Mouse (Mus musculus): ENCODE measurements around the gene Stpg3. TPM values are rescaled to one million over a fixed set of nuclear protein-coding genes. Genes with fewer than 3 reads are reported as not detected.

Stpg3 gene
- polyA plus RNA-seq, 1 experiment from 2014 or later: not detected

- 85% methylated on average over 2 of the region's 2 CpGs for WGBS
- Histone ChIP-seq H3K36me3 (peaks cover 75% of the 10 kb centered on the region), H3K4me2 (no peak overlapping the region), H3K4me3 (no peak overlapping the region), H3K27ac (no peak overlapping the region), H3K4me1 (peaks cover 14% of the 10 kb centered on the region; the same call in 1 of the 2 replicates), H3K27me3 (peaks cover 12% of the 10 kb centered on the region), H3K9ac (no peak overlapping the region), H3K9me3 (no peaks in the 10 kb centered on the region)
- no peak for ATAC-seq (ENCODE audit: insufficient number of reproducible peaks, low FRiP score, low TSS enrichment, low read depth)
These were observed 13.8 kb downstream of the Stpg3 start for GRCm38 (mm10) chr2:25200631-25201030.

GRCm38 (mm10) chr2:25197946-25198345 is 16.5 kb downstream of the Stpg3 start:
- H3K27me3 ChIP-seq: peaks cover 29% of the 10 kb centered on the region
- H3K4me2 ChIP-seq: no peak overlapping the region
- peaks cover 35% of the 10 kb centered on the region for H3K4me1 ChIP-seq
- peaks cover 48% of the 10 kb centered on the region for H3K36me3 ChIP-seq
- no peaks in the 10 kb centered on the region for H3K9me3 ChIP-seq
- H3K27ac ChIP-seq: no peak overlapping the region; the same call in 1 of the 2 replicates
- no peak for ATAC-seq (ENCODE audit: insufficient number of reproducible peaks, low FRiP score, low TSS enrichment, low read depth)
- no peak overlapping the region for H3K9ac ChIP-seq
- H3K4me3 ChIP-seq: no peak overlapping the region

GRCm38 (mm10) chr2:25197191-25197590 is 17.2 kb downstream of the Stpg3 start:
- Histone ChIP-seq H3K9ac (no peak overlapping the region), H3K4me3 (no peak overlapping the region; the same call in 1 of the 2 replicates), H3K4me1 (peaks cover 35% of the 10 kb centered on the region), H3K27me3 (peaks cover 29% of the 10 kb centered on the region), H3K36me3 (peaks cover 40% of the 10 kb centered on the region), H3K9me3 (no peaks in the 10 kb centered on the region), H3K4me2 (peak overlapping the region; percentile 41; the same call in 1 of the 2 replicates), H3K27ac (peak overlapping the region; percentile 71; the same call in 1 of the 2 replicates)
- no peak for ATAC-seq (ENCODE audit: insufficient number of reproducible peaks, low FRiP score, low TSS enrichment, low read depth)
- WGBS: 36% methylated on average over 2 of the region's 2 CpGs

GRCm38 (mm10) chr2:25196172-25196954 is 18.1 kb downstream of the Stpg3 start, which contains the start of gene Tor4a:
Tor4a (minus strand) TSS chr2:25196886.
- no peak for ATAC-seq (ENCODE audit: insufficient number of reproducible peaks, low FRiP score, low TSS enrichment, low read depth)
- peak within 1 kb of the TSS; percentile 71 for H3K27ac ChIP-seq
- peaks cover 35% of the 10 kb centered on the region for H3K4me1 ChIP-seq
- 0 out of 2 replicates have a peak within 1 kb of the TSS, but pooled peaks have one; percentile 14 for H3K9ac ChIP-seq
- no peaks in the 10 kb centered on the region for H3K9me3 ChIP-seq
- peaks cover 29% of the 10 kb centered on the region for H3K27me3 ChIP-seq
- H3K4me3 ChIP-seq: peak within 1 kb of the TSS; percentile 32
- peaks cover 32% of the 10 kb centered on the region for H3K36me3 ChIP-seq
- WGBS: 5% methylated on average over 8 of the region's 8 CpGs
- H3K4me2 ChIP-seq: peak within 1 kb of the TSS; percentile 41

- peaks cover 23% of the 10 kb centered on the region for H3K36me3 ChIP-seq
- no peak overlapping the region for H3K9ac ChIP-seq
- WGBS: 22% methylated on average over 55 of the region's 55 CpGs
- H3K4me1 ChIP-seq: peaks cover 35% of the 10 kb centered on the region
- H3K4me3 ChIP-seq: peak overlapping the region; percentile 32
- H3K4me2 ChIP-seq: peak overlapping the region; percentile 41
- H3K27me3 ChIP-seq: peaks cover 29% of the 10 kb centered on the region
- no peaks in the 10 kb centered on the region for H3K9me3 ChIP-seq
- peak overlapping the region; percentile 71; the same call in 1 of the 2 replicates for H3K27ac ChIP-seq
- no peak for ATAC-seq (ENCODE audit: insufficient number of reproducible peaks, low FRiP score, low TSS enrichment, low read depth)
These were observed 19.0 kb downstream of the Stpg3 start for GRCm38 (mm10) chr2:25195211-25196156.

GRCm38 (mm10) chr2:25194486-25195171 is 19.8 kb downstream of the Stpg3 start:
- WGBS: 82% methylated on average over 17 of the region's 17 CpGs
- peaks cover 29% of the 10 kb centered on the region for H3K27me3 ChIP-seq
- H3K4me3 ChIP-seq: peak overlapping the region; percentile 32
- no peak for ATAC-seq (ENCODE audit: insufficient number of reproducible peaks, low FRiP score, low TSS enrichment, low read depth)
- H3K4me2 ChIP-seq: peak overlapping the region; percentile 41; the same call in 1 of the 2 replicates
- peaks cover 35% of the 10 kb centered on the region for H3K4me1 ChIP-seq
- peaks cover 15% of the 10 kb centered on the region for H3K36me3 ChIP-seq
- no peak overlapping the region for H3K9ac ChIP-seq
- H3K9me3 ChIP-seq: no peaks in the 10 kb centered on the region
- H3K27ac ChIP-seq: no peak overlapping the region

- Histone ChIP-seq H3K4me1 (peaks cover 35% of the 10 kb centered on the region), H3K9ac (no peak overlapping the region), H3K27ac (peak overlapping the region; percentile 47; the same call in 1 of the 2 replicates), H3K36me3 (peaks cover 10% of the 10 kb centered on the region; the same call in 1 of the 2 replicates), H3K27me3 (peaks cover 29% of the 10 kb centered on the region), H3K9me3 (no peaks in the 10 kb centered on the region), H3K4me2 (0 out of 2 replicates have a peak overlapping the region, but pooled peaks have one; percentile 15), H3K4me3 (no peak overlapping the region)
- no peak for ATAC-seq (ENCODE audit: insufficient number of reproducible peaks, low FRiP score, low TSS enrichment, low read depth)
- WGBS: 66% methylated on average over 5 of the region's 5 CpGs
These were observed 20.4 kb downstream of the Stpg3 start for GRCm38 (mm10) chr2:25194006-25194405.

- Histone ChIP-seq H3K4me2 (peak overlapping the region; percentile 29; the same call in 1 of the 2 replicates), H3K27ac (peak overlapping the region; percentile 47; the same call in 1 of the 2 replicates), H3K27me3 (peaks cover 29% of the 10 kb centered on the region), H3K4me3 (no peak overlapping the region), H3K36me3 (peaks cover 3% of the 10 kb centered on the region; the same call in 1 of the 2 replicates), H3K9me3 (no peaks in the 10 kb centered on the region), H3K9ac (no peak overlapping the region; the same call in 1 of the 2 replicates), H3K4me1 (peaks cover 35% of the 10 kb centered on the region)
- ATAC-seq (ENCODE audit: insufficient number of reproducible peaks, low FRiP score, low TSS enrichment, low read depth): peak; percentile 49; the same call in 1 of the 2 replicates
- under 1% methylated on average over 6 of the region's 6 CpGs for WGBS
These were observed 21.1 kb downstream of the Stpg3 start for GRCm38 (mm10) chr2:25193330-25193770.

GRCm38 (mm10) chr2:25187841-25188240 is 26.6 kb downstream of the Stpg3 start:
- Histone ChIP-seq H3K9me3 (no peaks in the 10 kb centered on the region), H3K4me1 (peaks cover 10% of the 10 kb centered on the region), H3K9ac (no peak overlapping the region), H3K4me3 (no peak overlapping the region), H3K27me3 (peaks cover 32% of the 10 kb centered on the region), H3K4me2 (no peak overlapping the region), H3K27ac (no peak overlapping the region), H3K36me3 (no peaks in the 10 kb centered on the region)
- no peak for ATAC-seq (ENCODE audit: insufficient number of reproducible peaks, low FRiP score, low TSS enrichment, low read depth)
- 81% methylated on average over 6 of the region's 6 CpGs for WGBS

GRCm38 (mm10) chr2:25186575-25186930 is 27.9 kb downstream of the Stpg3 start:
- Histone ChIP-seq H3K36me3 (no peaks in the 10 kb centered on the region), H3K27me3 (peaks cover 43% of the 10 kb centered on the region), H3K9me3 (no peaks in the 10 kb centered on the region), H3K27ac (no peak overlapping the region), H3K4me3 (peak overlapping the region; percentile 48; the same call in 1 of the 2 replicates), H3K4me2 (peak overlapping the region; percentile 93), H3K9ac (peak overlapping the region; percentile 39; the same call in 1 of the 2 replicates), H3K4me1 (peaks cover 15% of the 10 kb centered on the region)
- 30% methylated on average over 5 of the region's 5 CpGs for WGBS
- no peak for ATAC-seq (ENCODE audit: insufficient number of reproducible peaks, low FRiP score, low TSS enrichment, low read depth)

Data from limb, embryonic 15.5 days (tissue).